Mouse (Mus musculus): ENCODE measurements around the gene Tspan31. TPM values are rescaled to one million over a fixed set of nuclear protein-coding genes. Genes with fewer than 3 reads are reported as not detected.

Tspan31 gene
- total and polyA plus RNA-seq, 3 experiments: 79.9 to 148 (median 85.9) TPM

DNA sequence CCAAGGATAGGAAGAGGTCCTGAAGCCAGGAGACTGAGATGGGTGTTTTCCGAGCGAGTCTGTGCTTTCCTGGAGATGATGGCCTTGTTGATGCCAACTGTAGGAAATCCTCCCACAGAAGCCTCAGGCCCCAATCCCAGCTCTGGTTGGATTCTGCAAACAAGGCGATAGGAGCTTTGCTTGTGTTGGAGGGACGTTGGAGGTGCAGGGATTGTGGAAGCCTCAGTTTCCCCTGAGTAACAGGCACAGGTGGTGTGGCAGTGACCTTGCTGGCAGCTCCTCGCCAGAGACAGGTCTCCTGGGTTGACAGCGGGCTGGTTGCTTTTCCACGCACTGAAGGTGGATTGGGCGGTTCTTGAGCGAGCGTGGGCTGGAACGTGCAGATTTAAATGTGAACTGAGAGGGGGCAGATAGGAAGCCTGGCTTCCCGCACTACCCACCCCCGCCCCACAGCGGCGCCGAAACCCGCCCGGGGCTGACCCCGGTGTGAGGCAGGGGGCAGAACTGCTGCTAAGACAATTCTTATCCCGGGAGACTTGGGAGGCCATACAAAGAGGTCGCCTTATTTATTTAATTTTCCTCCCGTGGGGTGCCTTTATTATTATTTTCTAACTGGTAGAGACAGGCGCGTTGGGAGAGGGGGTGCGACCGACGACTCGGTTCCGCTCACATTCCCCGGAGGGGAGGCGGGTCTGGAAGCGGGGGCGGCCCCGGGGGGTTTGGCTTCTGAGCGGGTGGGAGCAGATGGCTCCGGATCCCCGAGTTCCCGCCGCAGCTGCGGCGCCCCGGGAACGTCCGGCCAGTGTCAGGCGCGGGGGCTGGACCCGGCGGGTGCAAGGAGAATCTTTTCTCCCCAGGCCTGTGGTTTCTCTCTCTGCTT lies 11.1 kb upstream of the Tspan31 start:
- peaks cover 9% of the 10 kb centered on the region for H3K79me2 ChIP-seq (replicated peaks; ENCODE audit: control insufficient read depth, extremely low read depth, insufficient read depth, poor library complexity, severe bottlenecking)
- H3K4me3 ChIP-seq (replicated peaks in 1 of 3; ENCODE audit: low read depth in 2 of 3, low read length in 2 of 3, poor library complexity in 1 of 3): no peak overlapping the region
- H3K27ac ChIP-seq (ENCODE audit: insufficient read depth, low read depth): no peak overlapping the region
- peaks cover 45 to 82% of the 10 kb centered on the region in 2 experiments for H3K36me3 ChIP-seq (replicated peaks in 1 of 2; ENCODE audit: control insufficient read depth in 1 of 2, insufficient read depth in 1 of 2, low read length in 1 of 2)
- H3K9ac ChIP-seq (ENCODE audit: insufficient read depth, low read depth): no peak overlapping the region
- H3K9me3 ChIP-seq (replicated peaks; ENCODE audit: low read length): no peaks in the 10 kb centered on the region
- no peaks in the 10 kb centered on the region for H3K27me3 ChIP-seq (replicated peaks)
- dilution Hi-C loops (cut with MboI; ENCODE audit: extremely low pct_ligation_motif_present, extremely low pct_unique_long_range_greater_than_20kb, low sequenced_read_pairs) (no loop called here), in situ Hi-C loops (cut with MboI; ENCODE audit: low pct_ligation_motif_present, low pct_unique_long_range_greater_than_20kb, low sequenced_read_pairs) (no loop called here)
- no peak overlapping the region for H3K4me2 ChIP-seq (ENCODE audit: insufficient read depth, low read depth, poor library complexity, severe bottlenecking)
- peaks cover 2 to 18% of the 10 kb centered on the region in 2 experiments; a peak in 3 of 4 replicates for H3K4me1 ChIP-seq (ENCODE audit: control insufficient read depth in 1 of 2, insufficient read depth in 2 of 2)
- TF ChIP-seq BHLHE40 (IDR thresholded peaks at IDR 0.05; ENCODE audit: low read depth, low read length): no peak
- TF ChIP-seq MAZ (IDR thresholded peaks at IDR 0.05; ENCODE audit: low read depth, low read length): no peak
- no peak for TF ChIP-seq POLR2AphosphoS2 (IDR thresholded peaks at IDR 0.05; ENCODE audit: low read depth, low read length)
- no peak for TF ChIP-seq GABPA (IDR thresholded peaks at IDR 0.05; ENCODE audit: insufficient replicate concordance, low read depth, low read length)
- TF ChIP-seq NELFE (IDR thresholded peaks at IDR 0.05; ENCODE audit: low read depth, low read length): no peak
- no peak for TF ChIP-seq MXI1 (IDR thresholded peaks at IDR 0.05; ENCODE audit: low read depth, low read length)
- no peak for TF ChIP-seq KAT2A (IDR thresholded peaks at IDR 0.05; ENCODE audit: insufficient replicate concordance, low read length)
- no peak for DNase-seq (ENCODE audit: extremely low read depth)

DNA sequence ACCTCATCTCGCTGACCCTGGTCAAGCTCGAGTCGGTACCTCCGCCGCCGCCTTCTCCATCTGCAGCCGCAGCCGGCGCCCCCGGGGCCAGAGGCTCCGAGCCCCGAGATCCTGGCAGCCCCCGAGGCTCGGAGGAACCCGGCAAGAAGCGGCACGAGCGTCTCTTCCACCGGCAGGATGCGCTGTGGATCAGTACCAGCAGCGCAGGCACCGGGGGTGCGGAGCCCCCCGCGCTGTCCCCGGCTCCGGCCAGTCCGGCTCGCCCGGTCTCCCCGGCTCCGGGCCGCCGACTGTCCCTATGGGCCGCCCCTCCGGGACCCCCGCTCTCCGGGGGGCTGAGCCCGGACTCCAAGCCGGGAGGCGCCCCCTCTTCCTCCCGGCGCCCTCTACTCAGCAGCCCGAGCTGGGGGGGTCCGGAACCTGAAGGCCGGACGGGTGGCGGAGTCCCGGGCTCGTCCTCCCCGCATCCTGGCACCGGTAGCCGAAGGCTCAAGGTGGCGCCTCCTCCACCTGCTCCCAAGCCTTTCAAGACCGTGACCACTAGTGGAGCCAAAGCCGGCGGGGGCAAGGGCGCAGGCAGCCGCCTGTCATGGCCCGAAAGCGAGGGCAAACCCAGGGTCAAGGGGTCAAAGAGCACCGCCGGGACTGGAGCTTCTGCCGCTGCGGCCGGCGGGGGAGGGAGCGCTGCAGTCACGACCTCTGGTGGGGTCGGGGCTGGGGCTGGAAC lies 9.8 kb upstream of the Tspan31 start:
- in situ Hi-C loops (cut with MboI; ENCODE audit: low pct_ligation_motif_present, low pct_unique_long_range_greater_than_20kb, low sequenced_read_pairs) (no loop called here), dilution Hi-C loops (cut with MboI; ENCODE audit: extremely low pct_ligation_motif_present, extremely low pct_unique_long_range_greater_than_20kb, low sequenced_read_pairs) (no loop called here)
- Histone ChIP-seq H3K27me3 (replicated peaks) (no peaks in the 10 kb centered on the region), H3K4me1 (ENCODE audit: control insufficient read depth in 1 of 2, insufficient read depth in 2 of 2) (peaks cover 4 to 20% of the 10 kb centered on the region in 2 experiments; a peak in 3 of 4 replicates), H3K27ac (ENCODE audit: insufficient read depth, low read depth) (no peak overlapping the region), H3K79me2 (replicated peaks; ENCODE audit: control insufficient read depth, extremely low read depth, insufficient read depth, poor library complexity, severe bottlenecking) (peaks cover 9% of the 10 kb centered on the region), H3K36me3 (replicated peaks in 1 of 2; ENCODE audit: control insufficient read depth in 1 of 2, insufficient read depth in 1 of 2, low read length in 1 of 2) (peaks cover 38 to 72% of the 10 kb centered on the region in 2 experiments), H3K9me3 (replicated peaks; ENCODE audit: low read length) (no peaks in the 10 kb centered on the region), H3K4me3 (replicated peaks in 1 of 3; ENCODE audit: low read depth in 2 of 3, low read length in 2 of 3, poor library complexity in 1 of 3) (no peak overlapping the region), H3K9ac (ENCODE audit: insufficient read depth, low read depth) (no peak overlapping the region), H3K4me2 (ENCODE audit: insufficient read depth, low read depth, poor library complexity, severe bottlenecking) (no peak overlapping the region)
- no peak for TF ChIP-seq TCF12 (IDR thresholded peaks at IDR 0.05; ENCODE audit: low read depth, low read length)
- TF ChIP-seq HCFC1 (IDR thresholded peaks at IDR 0.05; ENCODE audit: low read depth, low read length): no peak
- TF ChIP-seq GABPA (IDR thresholded peaks at IDR 0.05; ENCODE audit: insufficient replicate concordance, low read depth, low read length): no peak
- TF ChIP-seq POLR2A (IDR thresholded peaks at IDR 0.05; ENCODE audit: low read depth, low read length): no peak
- no peak for TF ChIP-seq RAD21 (IDR thresholded peaks at IDR 0.05; ENCODE audit: low read depth, low read length)
- TF ChIP-seq ELF1 (IDR thresholded peaks at IDR 0.05; ENCODE audit: low read depth, low read length): no peak
- no peak for TF ChIP-seq RCOR1 (conservative IDR thresholded peaks at IDR 0.05; ENCODE audit: low read depth, low read length)
- no peak for DNase-seq (ENCODE audit: extremely low read depth)

All from CH12.LX (cell line).